Mouse (Mus musculus) liver, embryonic 14 days (tissue): ENCODE results near the gene Scgb2b24. TPM values are rescaled to one million over a fixed set of nuclear protein-coding genes. Genes with fewer than 3 reads are reported as not detected.

ENCODE experiments used
- polyA plus RNA-seq: library from polyadenylated mRNA; depleted of rRNA; stranded (reverse); fragments of >200 nt; gene quantifications from 2 replicates; pipeline ENCODE4 v1.2.3, GENCODE M21; 2012; rRNA removed

Scgb2b24 gene
- not detected in 2 replicates for polyA plus RNA-seq

GRCm38 (mm10) chr7:33739212-33739611 lies at the start of gene Scgb2b24:
Gene Scgb2b24, minus strand, starts transcription at chr7:33739312.

GRCm38 (mm10) chr7:33743499-33743898 lies 4.4 kb upstream of the Scgb2b24 start, which contains the start of gene Scgb1b24:
Gene Scgb1b24, plus strand, starts transcription at chr7:33743799.

Other genes starting within 250 kb of the Scgb2b24 start
- not detected in 2 replicates for gene Scgb2b21, start 218.9 kb downstream of the Scgb2b24 start, polyA plus RNA-seq
- not detected in 2 replicates for gene Scgb1b24, start 4.5 kb upstream of the Scgb2b24 start, polyA plus RNA-seq
- not detected in 2 replicates for gene Scgb2b26, start 205.7 kb upstream of the Scgb2b24 start, polyA plus RNA-seq